Mouse (Mus musculus) B cell, adult 2 months (primary cell): ENCODE results near the gene Kdm6b.

Experiments used
- DNase-seq, 2 experiments: peaks; one replicate each; pipeline ENCODE4 v3.0.0; 2022

Kdm6b gene

GRCm38 (mm10) chr11:69386758-69387157 lies 26.7 kb downstream of the Kdm6b start:
- no peak for DNase-seq

- no peak for DNase-seq
Observed at GRCm38 (mm10) chr11:69384979-69385378, 28.5 kb downstream of the Kdm6b start.

DNA sequence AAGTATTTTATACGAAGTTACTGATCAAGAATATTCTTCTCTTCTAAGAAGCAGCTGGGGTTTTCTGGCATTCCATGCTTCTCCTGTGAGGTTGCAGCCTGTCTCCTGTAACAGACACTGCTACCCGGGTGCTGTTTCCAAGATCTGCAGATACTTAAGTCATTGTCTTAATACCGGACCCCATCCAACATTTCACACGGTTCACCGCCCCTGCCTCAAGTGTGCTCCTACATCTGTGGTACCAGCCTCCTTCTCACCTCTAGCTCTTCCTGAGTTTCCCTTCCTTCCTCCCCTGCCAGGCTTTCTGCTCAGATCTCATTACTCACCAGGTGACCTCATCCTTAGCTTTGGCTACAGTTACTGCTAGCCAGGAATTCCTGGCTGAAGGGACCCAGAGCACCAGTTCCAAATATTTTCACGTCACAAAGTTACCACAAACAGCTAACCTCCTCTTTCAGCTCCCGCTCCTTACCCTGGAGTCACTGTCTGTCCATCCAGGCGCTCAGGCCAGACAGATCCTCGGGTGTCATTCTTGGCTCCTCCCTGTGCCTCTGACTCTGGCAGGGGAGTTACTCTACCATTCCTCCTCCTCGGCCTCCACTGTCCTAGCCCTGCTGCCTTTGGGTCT lies 30.9 kb downstream of the Kdm6b start:
- no peak for DNase-seq

- no peak for DNase-seq
Observed at GRCm38 (mm10) chr11:69381356-69381755, 32.1 kb downstream of the Kdm6b start.

DNA sequence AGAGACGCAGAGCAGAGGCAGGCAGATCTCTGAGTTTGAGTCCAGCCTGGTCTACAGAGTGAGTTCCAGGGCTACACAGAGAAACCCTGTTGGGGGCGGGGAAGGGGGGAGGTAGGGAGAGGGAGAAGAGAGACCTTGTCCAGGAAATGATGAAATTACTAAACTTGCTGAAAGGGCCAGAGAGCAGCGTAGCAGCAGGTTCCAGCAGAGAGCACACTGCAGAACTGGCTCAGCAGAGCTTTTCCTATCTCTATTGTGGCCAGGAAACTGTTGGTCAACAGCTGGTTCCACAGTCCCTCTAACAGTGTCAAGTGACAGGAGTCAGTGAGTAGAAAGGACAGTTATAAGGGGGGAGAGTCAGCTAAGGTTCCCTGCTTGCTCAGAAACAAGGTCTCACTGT lies 33.9 kb downstream of the Kdm6b start:
- DNase-seq = no peak

DNA sequence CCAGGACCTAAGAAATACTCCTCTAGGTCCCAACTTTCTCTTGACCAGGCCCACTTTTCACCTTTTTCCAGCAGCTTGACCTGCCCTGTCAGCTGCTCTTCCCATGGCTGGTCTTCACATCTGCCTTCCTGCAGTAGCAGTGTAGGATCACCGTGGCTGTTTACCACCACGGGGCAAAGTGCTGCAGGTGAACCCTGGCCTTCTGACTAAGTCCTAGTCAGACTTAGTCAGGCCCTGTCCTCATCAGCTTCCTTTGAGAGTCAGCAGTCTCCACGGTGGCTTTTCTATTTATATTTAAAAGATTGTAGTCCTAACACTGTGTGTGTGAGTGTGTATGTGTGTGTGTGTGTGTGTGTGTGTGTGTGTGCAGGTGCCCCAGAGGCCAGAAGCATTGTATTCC lies 35.7 kb downstream of the Kdm6b start:
- DNase-seq = no peak

GRCm38 (mm10) chr11:69375646-69376045 lies 37.8 kb downstream of the Kdm6b start:
- DNase-seq = no peak

- DNase-seq = no peak
Observed at GRCm38 (mm10) chr11:69373223-69373965, 40.1 kb downstream of the Kdm6b start.

- DNase-seq = peak; percentile 54 to 62
Observed at GRCm38 (mm10) chr11:69372780-69373170, 40.7 kb downstream of the Kdm6b start.

GRCm38 (mm10) chr11:69372056-69372779 lies 41.3 kb downstream of the Kdm6b start:
- DNase-seq = no peak

GRCm38 (mm10) chr11:69371601-69372000 lies 41.9 kb downstream of the Kdm6b start:
- no peak for DNase-seq

DNA sequence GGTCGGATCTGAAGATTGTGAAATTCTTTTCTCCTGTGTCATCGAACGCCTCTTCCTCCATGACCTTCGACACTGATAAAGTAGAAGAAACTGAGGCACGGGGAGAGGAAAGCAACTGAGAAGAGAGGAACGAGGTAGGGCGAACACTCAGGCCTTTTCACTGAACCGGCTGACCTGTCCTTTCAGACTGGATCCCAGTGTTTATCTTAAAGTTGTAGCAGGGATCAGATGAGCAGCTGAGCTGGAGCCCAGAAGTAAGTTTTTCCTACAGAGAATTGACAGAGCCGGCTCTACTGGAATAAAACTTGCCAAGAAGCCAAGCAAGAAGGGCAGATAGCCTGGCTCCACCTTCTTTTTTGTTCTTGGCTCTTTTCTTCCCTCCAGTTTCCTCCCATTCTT lies 42.7 kb downstream of the Kdm6b start:
- DNase-seq = no peak

GRCm38 (mm10) chr11:69369990-69370816 lies 43.3 kb downstream of the Kdm6b start:
- DNase-seq = no peak

- peak in 1 of 2 experiments; percentile 43 for DNase-seq
Observed at GRCm38 (mm10) chr11:69369215-69369989, 44.1 kb downstream of the Kdm6b start, which contains the start of gene Chd3. Chd3 (minus strand) TSS chr11:69369406.

DNA sequence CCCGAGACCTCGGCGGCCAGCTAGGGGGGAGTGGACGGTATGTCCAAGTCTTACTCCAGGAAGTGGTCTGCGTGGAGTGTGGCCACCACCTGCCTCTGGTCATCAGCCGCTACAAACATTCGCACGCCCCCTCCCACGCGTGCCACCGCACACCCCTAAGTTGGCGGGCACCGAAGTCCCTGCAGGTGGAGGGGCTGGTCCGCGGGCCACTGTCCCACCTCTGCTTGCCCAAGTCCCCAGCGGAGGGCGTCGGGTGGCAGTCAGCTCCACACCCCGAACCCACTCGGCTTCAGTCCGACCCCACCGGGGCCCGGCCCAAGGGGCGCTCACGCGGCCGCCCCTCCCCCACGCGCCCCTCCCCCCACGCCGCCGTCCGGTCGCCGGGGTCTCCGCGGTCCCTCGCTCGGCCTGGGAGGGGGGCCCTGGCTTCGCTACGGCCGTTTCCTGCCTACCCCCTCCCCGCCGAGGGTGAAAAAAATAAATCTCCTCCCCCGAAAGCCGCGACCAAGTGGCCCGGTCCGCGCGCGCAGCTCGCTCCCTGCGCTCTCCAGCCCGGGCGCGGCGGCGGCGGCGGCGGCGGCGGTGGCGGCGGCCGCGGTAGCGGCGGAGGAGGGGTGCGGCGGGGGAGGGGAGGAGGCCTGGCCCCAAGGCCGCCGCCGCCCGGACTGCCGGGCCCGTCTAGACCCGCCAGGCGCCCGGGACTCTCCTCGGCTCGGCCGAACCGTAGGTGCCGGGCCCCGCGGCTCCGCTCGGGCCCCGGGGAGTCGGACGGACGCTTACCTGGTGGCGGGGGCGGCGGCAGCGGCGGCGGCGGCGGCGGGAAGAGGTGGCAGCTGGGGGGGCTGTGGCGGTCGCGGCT lies 44.9 kb downstream of the Kdm6b start:
- DNase-seq = peak; percentile 46 to 57

- DNase-seq = peak in 1 of 2 experiments; percentile 46
Observed at GRCm38 (mm10) chr11:69367616-69368355, 45.7 kb downstream of the Kdm6b start.

DNA sequence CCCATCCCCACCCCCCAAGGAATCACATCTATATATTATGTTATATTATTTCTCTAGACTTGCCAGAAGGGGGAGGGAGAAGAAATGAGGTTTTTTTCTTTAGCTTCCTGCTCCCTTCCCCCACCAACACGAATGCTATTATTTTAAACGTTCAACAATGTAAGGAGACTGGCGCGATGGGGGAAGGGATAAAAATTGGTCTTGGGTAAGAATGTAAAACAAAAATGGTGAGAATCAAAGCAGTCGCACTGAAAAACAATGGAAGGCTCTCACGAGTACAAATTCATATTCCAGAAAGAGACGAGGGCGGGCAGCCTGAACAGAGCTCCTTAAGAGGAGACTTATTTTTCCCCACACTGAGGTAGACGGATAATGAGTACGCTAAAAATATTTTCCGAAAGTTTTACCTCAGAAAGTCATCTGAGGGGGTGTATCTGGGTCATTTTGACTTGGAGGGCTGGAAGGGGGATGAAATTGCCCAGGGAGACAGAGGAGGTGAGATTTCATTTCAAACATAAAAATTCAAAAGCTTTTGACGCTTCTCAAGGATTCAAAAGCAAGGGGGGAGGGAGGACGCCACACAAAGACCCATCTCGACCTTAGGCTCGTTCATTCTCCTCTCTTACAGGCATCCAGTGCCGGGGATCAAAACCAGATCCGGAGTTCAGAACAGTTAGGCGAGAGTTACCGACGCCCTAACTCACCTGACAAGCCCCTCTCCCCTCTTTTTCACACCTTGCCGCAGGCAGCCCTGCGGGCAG lies 46.4 kb downstream of the Kdm6b start:
- peak; percentile 57 to 60 for DNase-seq

DNA sequence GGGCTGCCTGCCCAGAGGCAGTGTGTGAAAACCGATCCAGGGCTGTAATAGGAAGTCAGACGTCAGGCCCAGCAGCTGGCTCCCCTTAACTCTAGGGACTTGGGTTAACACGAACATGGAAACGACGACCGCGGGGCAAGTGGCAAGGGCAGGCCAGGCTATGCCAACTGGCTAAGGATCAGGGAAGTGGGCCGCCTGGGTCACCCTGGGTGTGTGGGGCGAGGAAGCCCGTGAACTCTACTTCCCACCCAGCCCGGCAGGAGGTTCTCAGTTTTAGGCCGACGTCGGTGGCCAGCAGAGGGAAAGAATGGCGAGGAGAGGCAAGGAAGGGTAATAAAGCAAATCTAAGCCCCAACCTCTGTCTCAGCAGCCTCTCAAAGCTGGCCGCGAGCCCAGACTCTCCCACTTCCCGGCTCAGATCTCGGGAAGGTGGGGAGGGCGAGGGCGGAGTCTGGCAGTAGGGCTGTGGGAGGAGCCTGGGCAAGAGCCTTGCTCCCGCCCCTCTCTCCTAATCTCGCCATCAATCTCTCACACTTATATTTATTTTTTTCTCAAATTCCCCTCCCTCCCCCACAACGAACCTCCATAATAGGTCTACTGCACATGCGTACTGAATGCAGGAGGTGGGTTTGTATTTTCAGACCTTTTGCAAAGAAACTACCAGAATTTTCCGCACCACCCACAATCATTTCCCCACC lies 47.2 kb downstream of the Kdm6b start:
- DNase-seq = peak; percentile 80

DNA sequence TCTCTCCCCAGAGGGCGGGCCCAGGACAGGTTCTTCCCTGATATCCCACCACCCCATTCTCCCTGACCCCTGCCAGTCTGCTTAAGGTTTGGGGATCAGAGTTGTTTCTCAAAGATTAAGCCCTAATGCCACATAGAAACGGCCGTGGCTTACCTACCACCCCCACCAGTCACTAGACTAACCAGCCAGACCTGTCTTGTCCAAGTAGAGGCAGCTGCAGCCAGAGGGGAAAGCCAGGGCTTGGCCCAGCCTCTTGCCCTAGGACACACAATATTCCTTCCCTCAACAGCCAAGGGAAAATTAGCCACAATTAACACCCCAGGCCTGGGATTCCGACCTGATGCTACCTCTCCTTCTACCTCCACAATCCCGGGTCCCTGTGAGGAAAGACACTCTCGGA lies 47.8 kb downstream of the Kdm6b start:
- DNase-seq = no peak
